ENCODE assay signal across 17 mouse cellular contexts in the genomic region with DNA sequence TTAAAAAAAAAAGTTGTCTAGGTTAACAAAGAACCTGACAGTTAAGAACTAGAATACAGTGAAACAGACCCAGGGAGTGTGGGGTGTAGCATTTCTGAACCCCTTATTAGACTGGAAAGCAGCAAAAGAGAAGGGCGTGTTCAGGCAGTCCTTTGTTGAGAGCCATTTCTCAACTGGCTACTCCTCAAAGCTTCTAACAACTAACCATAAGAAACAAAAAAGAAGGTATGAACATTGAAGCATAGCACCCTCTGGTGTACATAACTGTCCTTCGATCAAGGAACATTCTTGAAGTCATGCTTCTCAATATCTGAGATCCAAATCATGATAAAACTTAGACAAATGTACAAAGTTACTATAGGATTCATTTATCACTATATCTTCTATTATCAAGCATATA.
DNase-seq lines count a peak whose midpoint lies in the region; ATAC-seq and TF ChIP-seq lines count a peak whose summit lies in the region.
"Had no signal": no experiment of that assay in that cellular context is flagged by ENCODE, and none has a peak within 500 bp of the region (broad histone marks: within the 10 kb centered on the region; RNA-seq: fewer than 3 reads in every experiment).

No protein-coding gene starts in this region.

- ATAC-seq in inflammation-experienced regulatory T-cells, adult 6 months, result peak; percentile 84
- ATAC-seq: forebrain, embryonic 14.5 days; hindbrain, embryonic 16.5 days had no signal

- H3K4me3 ChIP-seq in kidney, adult 2 months (ENCODE audit: insufficient read depth, low read depth, low read length), result no peak overlapping the region
- H3K4me3 ChIP-seq: embryonic facial prominence, embryonic 12.5 days; myocyte had no signal

- H3K27ac ChIP-seq in kidney, adult 2 months (ENCODE audit: insufficient read depth, low read depth, low read length), result peak overlapping the region; percentile 63; the same call in 1 of the 2 replicates
- H3K27ac ChIP-seq: embryonic facial prominence, embryonic 12.5 days; macrophage had no signal

- peaks cover 32% of the 10 kb centered on the region for H3K4me1 ChIP-seq in kidney, adult 2 months (ENCODE audit: control insufficient read depth, insufficient read depth, low read length)
- H3K4me1 ChIP-seq: embryonic facial prominence, embryonic 12.5 days had no signal

- no peaks in the 10 kb centered on the region for H3K36me3 ChIP-seq in kidney, adult 2 months (ENCODE audit: control insufficient read depth, insufficient read depth, low read length)
- H3K36me3 ChIP-seq: embryonic facial prominence, embryonic 12.5 days had no signal

- TF ChIP-seq CTCF in kidney, adult 2 months (conservative IDR thresholded peaks at IDR 0.05; ENCODE audit: insufficient read depth, insufficient read length, low read depth, low read length), result no peak

- peak; percentile 47 for DNase-seq in kidney, adult 2 months
- no peak for DNase-seq in kidney, postnatal 25 days
- DNase-seq in 3T3-L1 (ENCODE audit: low read depth, low spot score), result peak; percentile 38
- peak; percentile 65 for DNase-seq in CD4-positive helper T cell, adult 2 months (ENCODE audit: low read depth, low spot score)
- DNase-seq in frontal cortex, postnatal 36 days (ENCODE audit: low spot score in 2 of 2), result no peak
- no peak for DNase-seq in urinary bladder, adult 18-20 months (ENCODE audit: low spot score in 2 of 2)
- no peak for DNase-seq in embryo, embryonic 10 days (ENCODE audit: low spot score)
- DNase-seq: adrenal gland, postnatal 36 days; cerebellum, adult 11-12 months; retina, postnatal 1 day; thymus, postnatal 4 days had no signal

- TF ChIP-seq POLR2A in kidney, adult 2 months (IDR thresholded peaks at IDR 0.05; ENCODE audit: low read depth, low read length), result no peak

- H3K27me3 ChIP-seq in kidney, adult 2 months (replicated peaks; ENCODE audit: control insufficient read depth, insufficient read depth, low read length), result no peaks in the 10 kb centered on the region
- H3K27me3 ChIP-seq: embryonic facial prominence, embryonic 12.5 days had no signal

- WGBS in kidney, adult 2 months, result 47% methylated on average over 2 of the region's 2 CpGs

Comparison
In these comparisons a context has a peak if more than half of its experiments do, and no peak if none do; other contexts are left out.
1. DNase-seq: peak in kidney, adult 2 months (single experiment), 3T3-L1 (single experiment) and CD4-positive helper T cell, adult 2 months (single experiment); none in kidney, postnatal 25 days (0 of 2), frontal cortex, postnatal 36 days (0 of 2), urinary bladder, adult 18-20 months (0 of 2) and embryo, embryonic 10 days (single experiment).